Mouse (Mus musculus) G1E (cell line): ENCODE data around the gene Sh3kbp1. TPM values are rescaled to one million over a fixed set of nuclear protein-coding genes. Genes with fewer than 3 reads are reported as not detected.

Source experiments
- ATAC-seq: 2 replicates; pipeline ENCODE4 v1.8.0; 2016; ENCODE audit warnings: mild to moderate bottlenecking; ENCODE audit not compliant: insufficient number of reproducible peaks, poor library complexity, low FRiP score, severe bottlenecking; ENCODE audit errors: extremely low read depth
- DNase-seq: peaks from one replicate; pipeline ENCODE4 v3.0.0; 2012; ENCODE audit warnings: low spot score
- H3K27me3 ChIP-seq: 2 replicates; pipeline ENCODE4 v1.6.1; 2012; ENCODE audit warnings: mild to moderate bottlenecking, low read length, inconsistent platforms; ENCODE audit not compliant: insufficient read depth
- H3K36me3 ChIP-seq: replicated peaks from 2 replicates; pipeline ENCODE3; 2012; ENCODE audit warnings: mild to moderate bottlenecking, inconsistent platforms
- H3K4me1 ChIP-seq: 2 replicates; pipeline ENCODE4 v1.6.1; 2012; ENCODE audit warnings: low read depth, low read length, inconsistent platforms, mixed read lengths; ENCODE audit not compliant: insufficient read depth
- H3K4me3 ChIP-seq: 2 replicates; pipeline ENCODE4 v1.5.1; 2012; ENCODE audit warnings: low read depth, mild to moderate bottlenecking, inconsistent platforms, low read length, moderate library complexity, mixed read lengths
- H3K9me3 ChIP-seq: replicated peaks from 2 replicates; pipeline ENCODE4 v1.6.1; 2012; ENCODE audit warnings: inconsistent platforms
- CTCF ChIP-seq: IDR thresholded peaks from 2 replicates; pipeline ENCODE4 v1.5.1; 2012; ENCODE audit warnings: low read depth, low read length, inconsistent platforms, mixed read lengths
- GATA1 ChIP-seq: IDR thresholded peaks from 2 replicates; pipeline ENCODE4 v1.6.1; 2012; ENCODE audit warnings: borderline replicate concordance, low read length, inconsistent platforms, mixed read lengths
- GATA2 ChIP-seq: IDR thresholded peaks from 2 replicates; pipeline ENCODE4 v1.6.1; 2012; ENCODE audit warnings: low read depth, low read length, inconsistent platforms, borderline replicate concordance
- POLR2AphosphoS5 ChIP-seq: IDR thresholded peaks from 2 replicates; pipeline ENCODE4 v1.6.1; 2012; ENCODE audit warnings: low read depth, low read length, inconsistent platforms; ENCODE audit not compliant: insufficient replicate concordance
- TAL1 ChIP-seq: conservative IDR thresholded peaks from 2 replicates; pipeline ENCODE4 v1.6.1; 2012; ENCODE audit warnings: low read depth, low read length, inconsistent platforms, mixed read lengths
- polyA plus RNA-seq: library from polyadenylated mRNA; stranded (reverse); fragments of >175 nt; gene quantifications from 2 replicates; pipeline ENCODE4 v1.2.3, GENCODE M21; 2012
- total RNA-seq, 2 experiments: library from RNA; stranded (forward) in 1 of 2; stranded (reverse) in 1 of 2; fragments of 200-1000 nt in 1 of 2; fragments of >200 nt in 1 of 2; fragmentation: Nextera tagmentation in 1 of 2; gene quantifications; 2 replicates each; pipeline ENCODE4 v1.2.3; 2014 to 2017

The Sh3kbp1 gene
- total and polyA plus RNA-seq, 3 experiments, result 13.3 to 242 (median 231) TPM

DNA sequence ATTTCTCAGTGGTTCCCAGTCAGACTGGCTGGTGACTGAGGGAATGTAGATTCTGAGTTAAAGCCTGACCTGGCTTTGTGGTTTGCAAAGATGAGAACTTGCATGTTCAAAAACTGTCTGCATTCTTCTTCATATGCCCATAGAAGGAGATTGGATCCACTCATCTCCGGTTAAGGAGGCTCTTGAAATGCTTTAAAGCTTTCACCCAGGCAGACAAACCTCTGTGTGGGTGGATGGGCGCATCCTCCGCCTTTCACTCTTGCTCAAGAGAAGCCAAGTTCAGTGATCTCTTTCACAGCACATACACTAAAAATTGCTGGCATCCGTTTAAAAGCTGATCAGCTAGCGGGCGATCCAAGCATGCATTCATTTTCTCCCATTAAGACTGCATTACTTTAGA is 182.4 kb downstream of the Sh3kbp1 start:
- peaks cover 19% of the 10 kb centered on the region for H3K36me3 ChIP-seq
- 0 out of 2 replicates have a peak, but pooled peaks cover 2% of the 10 kb centered on the region for H3K4me1 ChIP-seq
- H3K27me3 ChIP-seq, result no peaks in the 10 kb centered on the region
- no peak overlapping the region for H3K4me3 ChIP-seq
- TF ChIP-seq CTCF, result no peak
- TF ChIP-seq GATA1, result no peak
- TF ChIP-seq TAL1, result no peak
- TF ChIP-seq POLR2AphosphoS5, result no peak
- TF ChIP-seq GATA2, result no peak
- DNase-seq (no peak), ATAC-seq (no peak)
- no peaks in the 10 kb centered on the region for H3K9me3 ChIP-seq

DNA sequence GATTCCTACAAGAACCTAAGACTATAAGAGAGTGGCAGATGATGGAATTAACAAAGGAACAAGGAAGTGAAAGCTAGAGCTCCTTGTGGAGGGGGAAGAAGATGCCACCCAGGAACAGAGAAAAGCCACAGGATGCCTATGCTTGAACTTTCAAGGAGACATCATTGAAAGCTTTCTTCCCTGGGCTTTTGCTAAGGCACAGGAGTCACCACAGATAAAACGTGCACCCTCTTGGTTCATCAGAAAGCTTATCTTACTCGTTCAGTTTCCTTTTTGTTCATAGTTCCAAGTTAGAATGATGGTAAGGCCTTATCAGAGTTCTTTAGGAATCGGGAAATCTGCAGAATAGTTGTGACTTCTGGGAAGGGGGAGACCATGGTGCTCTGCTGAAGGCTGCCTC is 183.4 kb downstream of the Sh3kbp1 start:
- Histone ChIP-seq H3K4me1 (0 out of 2 replicates have a peak, but pooled peaks cover 2% of the 10 kb centered on the region), H3K36me3 (peaks cover 13% of the 10 kb centered on the region), H3K9me3 (no peaks in the 10 kb centered on the region), H3K4me3 (no peak overlapping the region), H3K27me3 (no peaks in the 10 kb centered on the region)
- TF ChIP-seq CTCF (no peak), GATA2 (no peak), GATA1 (no peak), POLR2AphosphoS5 (no peak)
- DNase-seq, result no peak
- no peak for ATAC-seq

DNA sequence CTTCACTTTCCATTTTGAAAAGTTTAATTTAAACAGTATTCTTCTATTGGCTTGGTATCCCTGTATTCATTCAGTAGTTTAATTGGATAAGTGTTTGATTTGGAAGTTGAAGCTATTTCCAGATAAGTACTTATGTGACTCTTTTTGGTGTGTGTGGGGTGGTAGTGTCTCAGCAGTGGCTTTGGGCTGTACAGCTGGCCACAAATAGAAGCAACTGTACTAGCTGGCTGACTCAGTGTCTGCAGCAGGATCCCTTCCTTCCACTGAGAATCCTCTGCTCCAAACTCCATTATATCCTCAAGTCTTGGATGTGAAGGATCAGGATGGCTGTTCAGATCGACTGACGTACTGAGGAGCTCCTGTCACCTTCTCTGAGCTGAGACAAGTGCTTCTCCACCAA is 190.4 kb downstream of the Sh3kbp1 start:
- DNase-seq (no peak), ATAC-seq (no peak)
- Histone ChIP-seq H3K36me3 (peaks cover 27% of the 10 kb centered on the region), H3K4me3 (no peak overlapping the region), H3K9me3 (no peaks in the 10 kb centered on the region), H3K27me3 (no peaks in the 10 kb centered on the region), H3K4me1 (no peaks in the 10 kb centered on the region)
- TF ChIP-seq POLR2AphosphoS5 (no peak), GATA2 (no peak), CTCF (no peak), TAL1 (no peak), GATA1 (no peak)

DNA sequence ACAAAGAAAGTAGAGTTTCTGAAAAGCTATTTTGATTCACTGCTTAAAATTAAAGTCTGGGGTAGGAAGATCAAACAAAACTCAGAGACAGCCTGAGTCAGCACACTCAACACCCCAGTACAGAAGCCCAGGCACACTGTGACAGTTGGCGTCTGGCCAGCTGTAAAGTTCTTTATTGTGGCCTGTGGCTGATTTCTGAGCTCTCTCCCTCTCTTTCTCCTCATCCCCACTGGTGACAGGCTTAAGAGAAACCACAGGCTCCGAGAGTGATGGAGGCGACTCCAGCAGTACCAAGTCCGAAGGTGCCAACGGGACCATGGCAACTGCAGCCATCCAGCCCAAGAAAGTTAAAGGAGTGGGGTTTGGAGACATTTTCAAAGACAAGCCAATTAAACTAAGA is 201.1 kb downstream of the Sh3kbp1 start:
- H3K4me1 ChIP-seq, result no peaks in the 10 kb centered on the region
- DNase-seq, result no peak
- no peak for ATAC-seq

DNA sequence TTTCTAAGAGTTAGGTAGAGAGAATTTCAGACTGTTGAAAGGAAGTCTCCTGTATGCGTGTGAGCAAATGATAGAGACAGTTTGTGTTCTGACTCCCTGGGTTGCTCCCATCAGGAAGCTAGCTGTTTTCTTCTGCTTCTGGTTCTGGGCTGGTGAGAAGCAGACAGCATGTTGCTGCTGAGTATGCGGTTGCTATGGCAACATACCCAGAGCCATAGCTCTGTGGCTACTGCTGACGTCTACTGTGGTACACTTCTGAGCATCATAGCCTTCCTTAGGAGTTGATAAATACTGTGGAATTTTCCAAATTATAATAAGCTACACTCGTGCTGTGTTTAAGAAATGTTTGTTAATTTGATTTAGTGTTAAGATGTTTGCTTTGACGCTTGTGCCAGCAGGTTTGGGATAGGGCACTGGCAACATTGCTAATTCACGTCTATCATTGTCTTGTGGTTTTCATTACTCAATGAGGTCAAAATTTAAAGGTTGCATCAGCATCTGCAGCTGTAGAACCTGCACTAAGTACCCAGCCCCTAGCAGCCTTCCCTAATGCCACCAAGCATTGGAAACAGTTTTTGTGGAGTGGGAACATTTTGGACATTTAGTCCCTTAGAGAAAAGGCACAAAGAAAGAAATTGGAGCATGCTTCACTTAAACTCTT is 202.2 kb downstream of the Sh3kbp1 start:
- ATAC-seq, result no peak
- Histone ChIP-seq H3K4me3 (no peak overlapping the region), H3K4me1 (no peaks in the 10 kb centered on the region), H3K27me3 (no peaks in the 10 kb centered on the region), H3K36me3 (peaks cover 30% of the 10 kb centered on the region), H3K9me3 (no peaks in the 10 kb centered on the region)
- TF ChIP-seq CTCF, result no peak
- TF ChIP-seq TAL1, result no peak
- TF ChIP-seq POLR2AphosphoS5, result no peak
- no peak for TF ChIP-seq GATA1
- no peak for TF ChIP-seq GATA2
- DNase-seq, result no peak

More for the DNA sequence above, 201.1 kb downstream of the Sh3kbp1 start:
- no peaks in the 10 kb centered on the region for H3K27me3 ChIP-seq
- no peak overlapping the region for H3K4me3 ChIP-seq
- peaks cover 32% of the 10 kb centered on the region for H3K36me3 ChIP-seq
- TF ChIP-seq CTCF (no peak), GATA1 (no peak), TAL1 (no peak), POLR2AphosphoS5 (no peak), GATA2 (no peak)
- H3K9me3 ChIP-seq, result no peaks in the 10 kb centered on the region

DNA sequence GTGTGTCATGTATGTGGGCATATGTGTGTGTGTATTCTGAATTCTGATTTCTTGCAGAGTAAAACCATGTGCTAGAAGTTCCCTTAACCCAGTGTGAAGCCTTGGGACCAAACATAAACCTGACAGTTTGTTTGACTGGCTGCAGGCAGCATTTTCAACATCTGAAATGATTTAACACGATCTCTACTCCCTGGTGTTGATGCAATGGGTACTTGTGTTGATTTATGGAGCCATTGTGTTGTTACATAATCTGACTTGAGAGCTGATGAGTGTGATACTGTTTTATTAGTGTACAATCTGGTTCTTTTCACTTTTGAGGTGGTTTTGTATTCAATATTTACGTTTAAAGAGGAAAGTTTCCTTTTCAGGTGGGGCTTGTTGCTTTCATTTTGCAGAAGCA is 204.1 kb downstream of the Sh3kbp1 start:
- no peak for TF ChIP-seq POLR2AphosphoS5
- no peak for TF ChIP-seq TAL1
- TF ChIP-seq GATA2, result no peak
- no peak for TF ChIP-seq GATA1
- no peak for TF ChIP-seq CTCF
- DNase-seq, result no peak
- no peak overlapping the region for H3K4me3 ChIP-seq
- no peak for ATAC-seq
- no peaks in the 10 kb centered on the region for H3K9me3 ChIP-seq
- H3K27me3 ChIP-seq, result no peaks in the 10 kb centered on the region
- no peaks in the 10 kb centered on the region for H3K4me1 ChIP-seq
- H3K36me3 ChIP-seq, result peaks cover 24% of the 10 kb centered on the region
